Mouse (Mus musculus): ENCODE measurements around the gene Osbpl3.

- TF ChIP-seq CTCF (IDR thresholded peaks at IDR 0.05; ENCODE audit: low read depth, low read length) = no peak
- TF ChIP-seq POLR2A (IDR thresholded peaks at IDR 0.05; ENCODE audit: borderline replicate concordance, low read depth, low read length) = no peak
These were observed 56.4 kb downstream of the Osbpl3 start for GRCm38 (mm10) chr6:50399427-50400195.
